Mouse (Mus musculus): ENCODE measurements around the gene Gal3st1. TPM values are rescaled to one million over a fixed set of nuclear protein-coding genes. Genes with fewer than 3 reads are reported as not detected.
"Not testable (repeated sequence)": the region's sequence is repeated elsewhere in the genome, so short reads cannot be mapped to it uniquely, and the experiment has no call there.

The Gal3st1 gene
- 0.73 and 0.86 TPM in 2 replicates for polyA plus RNA-seq (2011; ENCODE audit: insufficient read length, low read depth, missing spikeins)

DNA sequence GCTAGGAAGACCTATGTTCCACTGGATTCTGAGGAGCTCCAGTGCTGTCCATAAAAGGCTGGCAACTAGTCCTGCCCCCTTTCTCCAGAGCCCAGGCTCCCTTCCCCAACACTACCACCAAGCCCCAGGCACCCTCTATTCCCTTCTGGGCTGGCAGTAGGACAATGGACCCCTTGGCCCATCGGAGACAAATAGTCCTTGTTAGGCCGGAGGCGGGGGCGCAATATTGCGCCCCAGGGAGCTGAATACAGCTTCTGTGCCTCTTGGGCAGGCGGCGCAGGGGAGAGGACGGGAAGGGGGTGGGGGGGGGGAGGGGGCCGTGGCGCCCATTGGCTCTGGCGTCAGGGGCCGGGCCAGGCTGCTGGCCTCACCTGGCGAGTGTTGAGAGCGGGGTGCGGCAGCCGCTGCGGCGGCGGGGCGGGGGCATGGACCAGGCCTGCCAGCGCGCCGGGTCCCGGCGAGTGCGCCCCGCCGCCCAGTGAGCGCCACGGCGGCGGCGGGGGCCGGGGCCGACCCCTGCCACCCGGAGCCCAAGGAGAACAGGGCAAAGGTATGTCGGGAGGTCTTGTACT is at the start of gene Gal3st1:
Gal3st1 (plus strand) TSS at position 346 of the 572 bp plus-strand sequence.
- no peak within 1 kb of the TSS for H3K4me3 ChIP-seq (ENCODE audit: insufficient read depth, low read length)
- H3K27ac ChIP-seq (ENCODE audit: insufficient read depth, low read length) = no peak within 1 kb of the TSS
- peaks cover 14% of the 10 kb centered on the region; the same call in 1 of the 2 replicates for H3K4me1 ChIP-seq (ENCODE audit: control insufficient read depth, insufficient read depth, low read length)
- 0 out of 2 replicates have a peak, but pooled peaks have one; percentile 15 for TF ChIP-seq POLR2A (IDR thresholded peaks at IDR 0.05; ENCODE audit: low read depth, low read length)
- no peak for TF ChIP-seq CTCF (IDR thresholded peaks at IDR 0.05; ENCODE audit: borderline replicate concordance, insufficient read depth, low read length)

- Histone ChIP-seq H3K4me3 (ENCODE audit: insufficient read depth, low read length) (no peak overlapping the region), H3K4me1 (ENCODE audit: control insufficient read depth, insufficient read depth, low read length) (peaks cover 2% of the 10 kb centered on the region; the same call in 1 of the 2 replicates), H3K27ac (ENCODE audit: insufficient read depth, low read length) (no peak overlapping the region)
- TF ChIP-seq CTCF (IDR thresholded peaks at IDR 0.05; ENCODE audit: borderline replicate concordance, insufficient read depth, low read length) (no peak), POLR2A (IDR thresholded peaks at IDR 0.05; ENCODE audit: low read depth, low read length) (no peak)
Observed at GRCm38 (mm10) chr11:3933756-3934285, 49.6 kb upstream of the Gal3st1 start.

- H3K4me1 ChIP-seq (ENCODE audit: control insufficient read depth, insufficient read depth, low read length) = peaks cover 2% of the 10 kb centered on the region; the same call in 1 of the 2 replicates
- no peak overlapping the region for H3K4me3 ChIP-seq (ENCODE audit: insufficient read depth, low read length)
- H3K27ac ChIP-seq (ENCODE audit: insufficient read depth, low read length) = no peak overlapping the region
- TF ChIP-seq POLR2A (IDR thresholded peaks at IDR 0.05; ENCODE audit: low read depth, low read length) = no peak
Observed at GRCm38 (mm10) chr11:3935135-3935534, 48.3 kb upstream of the Gal3st1 start.

GRCm38 (mm10) chr11:3936318-3936717 is 47.1 kb upstream of the Gal3st1 start:
- peaks cover 1% of the 10 kb centered on the region; the same call in 1 of the 2 replicates for H3K4me1 ChIP-seq (ENCODE audit: control insufficient read depth, insufficient read depth, low read length)
- H3K4me3 ChIP-seq (ENCODE audit: insufficient read depth, low read length) = no peak overlapping the region
- H3K27ac ChIP-seq (ENCODE audit: insufficient read depth, low read length) = no peak overlapping the region
- no peak for TF ChIP-seq POLR2A (IDR thresholded peaks at IDR 0.05; ENCODE audit: low read depth, low read length)
- TF ChIP-seq CTCF (IDR thresholded peaks at IDR 0.05; ENCODE audit: borderline replicate concordance, insufficient read depth, low read length) = no peak

DNA sequence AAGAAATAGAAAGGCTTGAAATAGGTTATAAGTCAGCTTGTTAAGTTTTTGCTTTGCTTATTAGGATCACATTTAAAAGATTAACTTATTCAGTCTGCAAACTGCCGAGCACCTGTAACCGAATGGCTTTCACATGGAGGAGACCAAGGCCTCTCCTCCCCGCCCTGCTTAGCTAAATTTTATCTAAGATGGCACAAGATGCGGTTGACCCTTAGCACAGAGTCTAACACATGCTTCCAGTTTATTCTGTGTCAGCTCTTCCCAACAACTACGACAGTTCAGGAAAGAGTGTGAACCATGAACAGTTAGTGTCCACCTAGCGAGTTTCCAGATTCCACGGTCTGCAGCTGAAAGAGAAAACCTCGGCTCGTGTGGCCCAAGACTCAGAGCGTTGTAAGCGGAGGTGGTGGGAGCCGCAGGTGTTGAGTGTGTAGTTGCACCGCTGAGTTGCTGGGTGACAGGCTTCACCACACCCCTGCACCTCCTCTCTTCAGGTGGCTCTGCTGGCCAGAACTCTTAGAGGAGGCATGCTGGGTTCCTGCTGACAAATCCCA is 46.0 kb upstream of the Gal3st1 start:
- TF ChIP-seq CTCF (IDR thresholded peaks at IDR 0.05; ENCODE audit: borderline replicate concordance, insufficient read depth, low read length) (no peak), POLR2A (IDR thresholded peaks at IDR 0.05; ENCODE audit: low read depth, low read length) (no peak)
- no peak overlapping the region for H3K4me3 ChIP-seq (ENCODE audit: insufficient read depth, low read length)
- no peaks in the 10 kb centered on the region for H3K4me1 ChIP-seq (ENCODE audit: control insufficient read depth, insufficient read depth, low read length)
- H3K27ac ChIP-seq (ENCODE audit: insufficient read depth, low read length) = no peak overlapping the region

GRCm38 (mm10) chr11:3941371-3941770 is 42.1 kb upstream of the Gal3st1 start:
- Histone ChIP-seq H3K27ac (ENCODE audit: insufficient read depth, low read length) (no peak overlapping the region), H3K4me3 (ENCODE audit: insufficient read depth, low read length) (no peak overlapping the region), H3K4me1 (ENCODE audit: control insufficient read depth, insufficient read depth, low read length) (no peaks in the 10 kb centered on the region)
- no peak for TF ChIP-seq CTCF (IDR thresholded peaks at IDR 0.05; ENCODE audit: borderline replicate concordance, insufficient read depth, low read length)
- no peak for TF ChIP-seq POLR2A (IDR thresholded peaks at IDR 0.05; ENCODE audit: low read depth, low read length)

DNA sequence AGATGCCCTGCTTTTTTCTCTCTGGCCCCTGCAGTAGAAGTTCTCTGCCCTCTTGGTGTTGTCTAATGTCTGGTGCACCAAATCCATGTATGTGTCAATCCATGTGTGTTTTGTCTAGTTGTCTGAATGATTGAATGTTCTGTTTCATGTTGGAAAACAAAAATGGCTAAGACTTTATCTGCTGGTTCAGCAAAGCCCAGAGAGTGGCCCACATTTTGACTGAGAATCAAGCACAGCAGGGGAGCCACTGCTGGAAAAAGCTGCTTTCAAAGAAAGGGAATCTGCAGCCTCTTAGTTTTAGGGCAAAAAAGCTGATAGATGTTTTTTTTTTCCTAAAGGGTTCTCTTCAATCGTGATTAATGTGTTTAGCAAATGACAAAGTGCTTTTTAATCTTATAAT is 37.0 kb upstream of the Gal3st1 start:
- Histone ChIP-seq H3K27ac (ENCODE audit: insufficient read depth, low read length) (no peak overlapping the region), H3K4me1 (ENCODE audit: control insufficient read depth, insufficient read depth, low read length) (no peaks in the 10 kb centered on the region), H3K4me3 (ENCODE audit: insufficient read depth, low read length) (no peak overlapping the region)
- no peak for TF ChIP-seq CTCF (IDR thresholded peaks at IDR 0.05; ENCODE audit: borderline replicate concordance, insufficient read depth, low read length)
- no peak for TF ChIP-seq POLR2A (IDR thresholded peaks at IDR 0.05; ENCODE audit: low read depth, low read length)

DNA sequence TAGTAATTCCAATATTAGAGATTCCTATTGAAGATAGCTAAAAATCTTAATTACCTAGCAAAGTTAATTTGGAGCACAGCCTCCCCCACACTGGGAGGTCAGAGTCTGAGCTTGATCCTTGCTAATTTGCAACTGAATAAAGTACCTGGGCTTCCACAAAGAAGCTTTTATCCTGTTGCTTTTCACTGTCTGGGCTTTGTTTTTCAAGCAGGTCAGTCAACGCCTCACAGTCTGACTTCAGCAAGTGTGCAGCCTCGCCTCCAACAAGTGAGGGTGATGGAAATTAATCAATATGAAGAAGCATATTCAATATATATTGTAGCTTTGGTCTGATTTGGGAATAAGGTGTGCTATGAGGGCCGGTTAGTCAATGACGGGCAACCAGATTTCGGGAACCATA is 28.6 kb upstream of the Gal3st1 start:
- not testable (repeated sequence) for H3K4me1 ChIP-seq (ENCODE audit: control insufficient read depth, insufficient read depth, low read length); H3K27ac ChIP-seq (ENCODE audit: insufficient read depth, low read length); H3K4me3 ChIP-seq (ENCODE audit: insufficient read depth, low read length)

- H3K4me1 ChIP-seq (ENCODE audit: control insufficient read depth, insufficient read depth, low read length); H3K4me3 ChIP-seq (ENCODE audit: insufficient read depth, low read length); H3K27ac ChIP-seq (ENCODE audit: insufficient read depth, low read length): not testable (repeated sequence)
Observed at GRCm38 (mm10) chr11:3955371-3955770, 28.1 kb upstream of the Gal3st1 start.

GRCm38 (mm10) chr11:3960901-3961300 is 22.5 kb upstream of the Gal3st1 start:
- TF ChIP-seq POLR2A (IDR thresholded peaks at IDR 0.05; ENCODE audit: low read depth, low read length) (no peak), CTCF (IDR thresholded peaks at IDR 0.05; ENCODE audit: borderline replicate concordance, insufficient read depth, low read length) (no peak)
- Histone ChIP-seq H3K27ac (ENCODE audit: insufficient read depth, low read length) (no peak overlapping the region), H3K4me3 (ENCODE audit: insufficient read depth, low read length) (no peak overlapping the region), H3K4me1 (ENCODE audit: control insufficient read depth, insufficient read depth, low read length) (peaks cover 5% of the 10 kb centered on the region)
